Mouse (Mus musculus): ENCODE data around the gene Rps16. TPM values are rescaled to one million over a fixed set of nuclear protein-coding genes. Genes with fewer than 3 reads are reported as not detected.
"Not testable (repeated sequence)": the region's sequence is repeated elsewhere in the genome, so short reads cannot be mapped to it uniquely, and the experiment has no call there.

Gene Rps16
- polyA plus RNA-seq, 2 experiments from 2014 or later = 1,380 to 1,513 TPM

DNA sequence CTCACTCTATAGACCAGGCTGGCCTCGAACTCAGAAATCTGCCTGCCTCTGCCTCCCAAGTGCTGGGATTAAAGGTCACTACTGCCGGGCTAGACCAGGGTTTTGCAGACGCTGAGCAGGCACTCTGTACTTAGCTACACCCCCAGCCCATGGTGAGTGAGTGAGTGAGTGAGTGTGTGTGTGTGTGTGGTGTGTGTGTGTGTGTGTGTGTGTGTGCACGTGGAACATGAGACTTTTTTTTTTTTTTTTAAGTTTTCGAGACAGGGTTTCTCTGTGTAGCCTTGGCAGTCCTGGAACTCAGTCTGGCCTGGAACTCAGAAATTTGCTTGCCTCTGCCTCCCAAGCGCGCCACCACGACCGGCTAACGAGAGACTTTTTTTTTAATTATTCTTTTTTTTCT, 24.2 kb downstream of the Rps16 start:
- no peak for ATAC-seq

DNA sequence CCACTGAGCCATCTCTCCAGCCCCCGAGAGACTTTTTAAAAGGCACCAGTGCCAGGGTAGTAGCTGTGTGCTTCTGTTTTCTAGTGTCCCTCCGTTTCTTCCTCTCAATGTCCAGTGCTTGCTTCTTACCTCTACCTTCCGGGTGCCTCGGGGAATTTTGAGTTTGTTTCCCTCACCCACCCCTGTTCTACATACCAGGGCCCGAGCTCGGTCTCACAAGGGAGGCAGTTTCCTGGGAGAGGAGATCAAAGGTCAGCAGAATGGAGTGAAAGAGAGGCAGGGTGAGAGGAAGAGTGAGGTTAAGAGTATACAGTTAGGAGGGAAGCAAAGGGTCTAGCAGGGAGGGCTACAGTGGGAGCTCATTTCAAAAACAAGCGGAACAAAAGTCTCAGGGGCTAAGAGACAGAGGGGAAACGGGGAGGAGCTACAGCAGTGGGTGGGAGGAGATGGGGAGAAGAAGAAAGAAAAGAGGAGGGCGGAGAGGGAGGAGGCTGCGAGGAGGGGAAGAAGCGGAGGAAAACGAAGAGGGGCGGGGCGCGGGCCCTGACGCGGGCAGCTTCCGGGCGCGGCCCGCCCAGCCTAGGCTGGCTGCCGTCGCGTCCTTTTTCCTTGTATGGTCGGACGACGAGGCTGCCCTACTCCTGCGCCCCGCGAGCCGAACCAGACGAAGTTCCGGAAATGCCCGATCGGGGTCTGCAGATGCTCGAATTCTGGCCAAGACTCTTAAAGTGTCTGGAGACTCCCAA, 24.9 kb downstream of the Rps16 start:
- peak; percentile 36 for ATAC-seq

DNA sequence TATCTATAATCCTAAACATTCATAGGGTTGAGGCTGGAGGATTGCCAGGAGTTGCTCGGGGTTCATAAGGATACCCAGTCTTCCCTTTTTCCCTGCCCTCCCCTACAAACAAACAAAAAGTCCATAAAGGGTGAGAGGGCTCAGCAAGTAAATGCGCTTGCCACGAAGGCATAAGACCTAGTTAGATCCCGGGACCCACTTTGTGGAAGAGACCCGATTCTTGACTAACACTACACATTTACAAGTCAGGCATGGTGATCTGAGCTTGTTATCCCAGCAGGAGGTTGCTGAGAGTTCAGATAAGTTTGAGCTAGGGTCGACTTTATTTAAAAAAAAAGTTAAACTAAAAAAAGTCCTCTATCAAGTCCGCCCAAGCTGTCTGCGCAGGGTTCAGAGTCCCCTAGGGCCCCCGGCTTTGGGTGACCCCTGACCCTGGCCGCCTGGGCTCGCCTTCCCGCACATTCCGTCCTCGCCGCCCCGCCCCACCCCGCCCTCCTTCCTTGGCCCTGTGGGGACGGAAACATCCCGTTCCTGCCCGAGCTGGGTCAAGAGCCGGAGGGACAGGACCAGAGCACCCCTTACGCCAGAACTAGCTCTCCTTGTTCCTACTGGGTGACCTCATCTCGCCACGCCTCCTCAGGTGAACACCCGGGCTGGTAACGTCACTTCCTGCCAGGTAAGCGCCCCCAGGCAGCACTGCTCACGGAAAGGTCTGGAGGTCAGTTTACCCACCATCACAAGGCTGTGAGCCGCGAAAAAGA, 25.7 kb downstream of the Rps16 start:
- no peak for ATAC-seq

DNA sequence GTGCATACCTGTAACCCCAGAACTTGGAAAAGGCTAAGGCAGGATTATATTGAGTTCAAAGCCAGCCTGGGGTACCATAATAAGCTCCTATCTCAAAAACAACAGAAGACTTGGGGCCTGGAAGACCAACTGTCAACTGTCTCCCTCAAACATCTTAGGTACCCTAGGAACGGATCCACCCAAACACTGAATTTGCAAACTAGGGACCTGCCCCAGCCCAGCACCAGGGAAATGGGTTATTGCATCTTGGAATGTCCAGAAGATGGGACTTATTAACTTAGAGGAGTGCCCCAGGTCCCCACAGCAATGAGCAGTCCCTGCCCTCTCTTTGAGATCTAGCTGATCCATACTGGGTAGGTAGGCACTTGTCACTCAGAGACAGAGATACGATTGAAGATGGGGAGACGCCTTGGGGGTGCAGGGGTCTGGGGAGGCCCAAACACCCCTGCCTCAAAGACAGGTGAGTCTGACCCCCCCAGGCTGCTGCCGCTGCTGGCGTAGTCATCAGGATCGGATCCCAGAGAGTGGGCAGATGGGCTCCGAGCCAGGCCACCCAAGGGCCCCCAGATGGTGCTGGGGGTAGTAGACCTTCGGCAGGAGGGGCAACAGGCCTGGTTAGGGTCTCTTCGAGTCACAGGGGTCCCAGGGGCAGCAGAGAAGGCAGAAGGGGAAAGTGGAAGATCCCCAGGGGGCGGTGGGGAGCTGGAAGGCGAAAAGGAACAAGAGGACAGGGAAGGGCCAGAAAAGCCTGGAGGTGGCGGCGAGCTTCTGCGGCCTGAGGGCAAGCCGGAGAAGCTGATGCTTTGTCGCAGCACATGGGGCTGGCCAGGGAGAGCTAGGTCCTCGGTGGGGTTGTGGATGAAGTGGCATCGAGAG, 27.0 kb downstream of the Rps16 start:
- no peak for ATAC-seq

DNA sequence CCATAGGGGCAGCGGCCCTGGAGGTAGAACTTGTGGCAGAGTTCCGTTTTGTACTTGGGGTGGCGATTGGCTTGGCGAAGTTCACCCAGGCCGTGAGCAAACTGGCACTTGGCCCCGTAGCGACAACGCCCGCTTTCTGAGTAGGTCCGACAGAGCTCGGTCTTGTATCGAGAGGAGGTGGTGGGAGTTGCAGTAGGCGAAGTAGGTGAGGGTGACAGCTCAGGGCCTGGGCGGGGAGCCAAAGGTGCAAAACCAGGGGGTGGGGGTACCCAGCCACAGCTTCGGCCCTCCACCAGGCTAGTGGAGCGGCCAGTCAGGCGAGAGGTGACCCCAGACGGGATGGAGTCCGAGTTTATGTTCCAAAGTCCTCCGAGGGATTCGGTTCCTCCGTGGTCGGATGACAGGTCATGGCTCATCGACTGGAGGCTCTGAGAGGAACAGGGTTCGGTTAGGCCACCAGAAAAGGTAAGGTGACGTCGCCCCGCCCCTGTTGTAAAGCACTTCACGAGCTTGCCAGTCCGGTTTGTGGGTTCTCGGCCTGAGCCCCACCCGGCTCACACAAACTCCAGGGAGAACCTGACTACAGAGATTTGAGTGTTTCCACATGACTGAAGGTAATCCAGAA, 27.7 kb downstream of the Rps16 start:
- no peak for ATAC-seq

DNA sequence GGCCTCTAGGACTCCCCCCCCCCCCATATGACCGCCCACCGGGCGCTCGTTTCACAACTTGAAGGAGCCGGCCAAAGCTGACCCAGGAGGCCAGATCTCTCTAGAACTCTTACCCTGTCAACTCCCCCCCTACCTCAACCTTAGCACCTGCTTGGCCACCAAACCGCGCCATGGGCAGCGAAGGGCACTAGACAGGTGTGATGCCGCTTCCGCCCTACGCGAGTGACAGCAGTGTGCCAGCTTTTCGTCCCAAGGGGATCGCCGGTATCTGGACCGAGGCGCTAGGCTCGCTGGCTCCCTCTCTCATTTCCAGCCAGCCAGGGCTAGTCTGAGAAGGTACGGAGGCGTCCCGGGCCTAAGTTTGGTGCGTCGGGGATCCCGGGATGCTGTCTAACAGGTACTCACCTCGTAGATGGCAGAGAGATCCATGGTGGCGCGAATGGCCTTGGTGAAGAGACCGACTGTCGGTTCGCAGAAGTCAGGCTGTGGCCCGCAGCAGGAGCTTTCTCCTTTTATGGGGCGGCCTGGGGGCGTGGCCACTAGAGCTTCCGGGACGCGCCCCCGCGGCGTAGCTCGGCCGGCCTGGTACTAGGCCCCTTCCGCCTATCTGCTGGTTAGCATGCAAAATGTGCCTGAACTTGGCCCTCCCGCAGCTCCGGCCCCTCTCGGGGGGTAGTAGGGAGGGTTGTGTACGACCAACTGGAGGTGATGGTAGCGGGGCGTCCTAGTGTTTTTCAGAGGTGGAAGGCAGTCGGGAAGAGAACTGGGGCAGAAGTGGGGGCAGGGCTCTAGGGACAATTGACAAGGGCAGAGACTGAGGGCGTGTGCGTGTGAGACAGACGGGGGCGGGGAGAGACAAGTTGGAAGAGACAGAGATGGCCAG, 28.6 kb downstream of the Rps16 start:
- peak; percentile 15 for ATAC-seq

DNA sequence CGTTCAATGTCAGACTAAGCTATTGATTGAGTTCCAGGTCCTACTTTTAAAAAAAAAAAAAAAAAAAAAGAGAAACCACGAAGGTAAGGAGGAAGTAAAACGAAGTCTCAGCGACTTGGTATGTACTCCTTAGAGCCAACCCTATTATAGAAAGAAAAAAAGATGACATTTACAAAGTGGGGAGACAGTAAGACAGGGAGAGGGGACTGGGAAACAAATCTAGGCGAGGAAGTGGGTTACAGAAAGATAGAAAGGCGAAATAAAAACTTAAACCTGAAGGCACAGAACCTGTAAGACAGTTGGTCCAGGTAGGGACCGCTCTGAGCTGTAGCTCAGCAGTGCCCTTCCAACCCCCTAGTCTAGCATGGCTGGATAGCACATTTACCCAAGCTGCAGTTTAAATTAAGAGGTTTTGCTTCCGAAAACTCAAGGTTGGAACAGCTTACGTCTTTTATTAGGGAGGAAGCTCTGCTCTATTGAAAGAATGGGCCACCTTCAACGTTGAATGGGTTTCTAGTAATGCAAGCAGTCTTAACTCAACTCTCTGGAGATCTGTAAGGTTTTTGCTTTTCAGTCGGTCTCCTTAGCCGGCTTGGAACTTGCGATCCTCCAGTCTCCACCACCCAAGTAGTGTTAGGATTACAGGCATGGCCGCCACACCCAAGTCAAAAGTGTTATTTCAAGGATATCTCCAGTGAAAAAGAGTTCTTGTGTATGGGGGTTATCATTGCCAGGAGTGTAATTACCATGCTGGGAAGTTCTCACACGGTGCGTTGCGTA, 30.0 kb downstream of the Rps16 start, which contains the start of gene Zfp36:
Gene Zfp36 (minus strand): TSS at position 17 of the 780 bp plus-strand sequence.
- no peak for ATAC-seq

DNA sequence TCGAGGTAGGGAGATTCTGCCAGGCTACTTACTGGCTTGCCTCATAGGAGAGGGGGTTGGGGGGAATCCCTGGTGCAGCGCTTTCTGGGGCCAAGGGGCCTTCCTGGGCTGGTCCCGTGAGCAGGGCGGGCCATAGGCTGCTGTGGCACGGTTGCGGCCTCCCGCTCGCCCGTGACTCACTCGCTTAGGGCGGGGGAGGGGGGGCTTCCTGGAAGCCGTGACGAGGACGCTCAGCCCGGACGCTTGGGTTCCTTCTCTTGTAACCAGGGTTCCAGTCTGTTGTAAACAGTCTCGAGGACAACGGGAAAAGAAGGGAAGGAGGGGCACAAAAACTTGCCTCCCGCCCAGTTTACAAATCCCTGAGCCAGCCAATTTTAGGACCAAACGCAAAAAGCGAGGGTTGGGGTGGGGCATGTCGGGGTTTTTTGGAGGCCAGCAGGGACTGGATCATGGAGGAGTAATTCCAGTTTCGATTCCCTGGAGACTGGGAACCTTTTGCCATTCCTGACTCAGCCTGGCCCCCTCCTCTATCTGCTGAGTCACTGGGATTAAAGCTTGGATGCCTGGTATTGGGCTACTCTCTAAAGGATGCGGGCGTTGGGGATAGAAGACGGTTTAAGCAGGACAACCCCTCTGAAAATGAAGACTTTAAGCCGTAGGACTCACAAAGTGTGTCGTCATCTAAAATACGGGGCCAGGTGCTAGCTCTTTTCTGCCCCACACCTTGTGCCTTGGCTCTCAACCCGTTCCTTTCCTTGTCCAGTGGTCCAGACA, 30.8 kb downstream of the Rps16 start:
- ATAC-seq = peak; percentile 45

DNA sequence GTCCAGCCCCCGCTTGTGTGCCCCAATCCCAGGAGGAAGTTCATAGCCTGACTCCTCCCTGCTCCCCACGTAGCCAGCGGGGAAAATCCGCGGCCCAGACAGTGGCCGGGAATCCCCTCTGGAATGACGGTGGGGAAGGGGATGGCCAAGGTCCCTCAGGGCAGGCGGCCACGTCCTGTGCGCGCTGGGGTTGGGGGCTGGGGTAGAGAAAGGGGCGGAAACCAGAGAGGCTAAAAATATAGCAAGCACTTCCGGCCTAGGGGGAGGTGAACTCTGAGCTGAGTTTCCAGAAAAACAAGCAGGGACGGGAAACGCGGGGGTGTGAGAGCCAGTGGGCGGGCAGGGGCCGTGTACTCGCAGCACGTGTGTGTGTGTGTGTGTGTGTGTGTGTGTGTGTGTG, 31.5 kb downstream of the Rps16 start:
- ATAC-seq = peak; percentile 19

DNA sequence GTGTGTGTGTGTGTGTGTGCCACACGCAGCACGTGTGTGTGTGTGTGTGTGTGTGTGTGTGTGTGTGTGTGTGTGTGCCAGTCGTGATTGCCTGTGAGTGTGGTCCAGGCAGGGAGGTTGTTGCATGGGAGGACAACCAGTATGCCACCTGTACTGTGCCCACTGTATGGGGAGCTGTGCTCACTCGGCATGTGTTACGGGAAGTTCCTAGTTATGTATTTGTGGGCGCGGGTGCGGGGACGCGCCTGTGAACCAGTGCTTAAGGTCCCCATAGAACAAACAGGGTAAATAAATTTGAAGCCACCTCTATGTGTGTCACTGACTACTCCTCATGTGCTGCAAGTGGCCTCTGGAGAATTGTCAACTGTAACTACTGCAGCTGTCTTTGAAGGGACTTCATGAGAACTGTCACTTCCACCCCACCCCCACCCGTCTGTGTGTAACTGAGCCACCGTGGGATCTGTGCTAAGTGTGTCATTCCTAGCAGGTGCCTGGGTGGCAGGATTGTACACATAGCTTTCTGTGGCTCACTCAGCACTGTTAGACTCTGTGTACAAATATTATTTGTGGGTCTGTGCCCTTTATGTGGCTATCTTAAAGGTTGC, 32.0 kb downstream of the Rps16 start:
- no peak for ATAC-seq

DNA sequence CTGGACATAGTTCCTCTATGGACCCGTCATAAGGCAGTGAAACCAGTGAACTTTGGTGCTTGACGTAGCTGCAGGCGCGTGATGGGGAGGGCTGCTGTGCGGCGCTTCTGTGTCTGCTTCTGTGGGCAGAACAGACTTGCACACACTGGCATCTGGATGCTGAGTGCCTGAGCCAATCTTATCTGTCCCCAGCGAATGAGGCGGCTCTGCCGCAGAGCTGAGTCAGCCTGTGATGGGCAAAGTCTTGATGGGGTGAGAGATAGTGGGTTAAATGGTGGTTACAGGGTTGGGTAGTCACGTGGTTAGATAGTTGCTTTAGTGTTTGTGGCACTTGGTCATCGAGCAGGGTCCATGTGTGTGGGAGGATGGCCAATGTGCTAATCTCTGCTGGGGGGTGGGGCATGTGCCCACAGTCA, 32.5 kb downstream of the Rps16 start:
- peak; percentile 37 for ATAC-seq

DNA sequence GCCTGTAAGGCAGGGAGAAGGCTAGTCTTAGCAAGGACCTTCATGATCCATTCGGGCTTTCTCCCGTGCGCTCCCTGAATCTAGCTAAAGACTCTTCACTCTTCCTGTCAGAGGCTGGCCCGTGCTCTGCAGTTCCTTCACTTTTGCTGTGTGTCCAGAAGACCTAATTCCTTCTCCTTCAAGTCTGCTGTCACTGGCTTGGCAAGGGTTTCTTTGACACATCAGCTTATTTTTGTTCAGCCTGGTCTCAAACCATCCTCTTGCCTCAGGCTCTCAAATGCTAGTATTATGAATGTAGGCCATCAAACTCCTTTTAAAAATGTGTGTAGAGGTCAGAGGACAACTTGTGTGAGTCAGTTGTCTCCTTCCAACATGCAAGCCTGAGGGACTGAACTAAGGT, 33.2 kb downstream of the Rps16 start:
- ATAC-seq = no peak

DNA sequence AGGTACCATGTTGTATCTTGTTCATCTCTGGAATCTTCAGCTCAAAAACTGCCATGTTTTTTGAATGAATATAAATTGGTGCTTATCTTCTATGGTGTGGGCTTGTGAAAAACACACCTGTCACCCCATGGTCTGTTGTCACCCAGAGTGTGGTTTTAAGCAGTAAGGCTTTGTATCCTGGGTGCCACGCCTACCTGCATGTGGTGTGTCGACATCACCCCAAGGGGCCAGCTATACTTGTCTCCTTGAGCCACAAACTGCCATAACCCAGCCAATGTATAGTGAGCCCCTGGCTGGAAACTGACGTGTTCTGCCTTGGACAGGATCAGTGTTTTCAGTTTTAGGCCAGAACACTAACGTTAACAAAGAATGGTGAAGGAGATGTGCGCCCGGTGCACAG, 33.7 kb downstream of the Rps16 start:
- no peak for ATAC-seq

DNA sequence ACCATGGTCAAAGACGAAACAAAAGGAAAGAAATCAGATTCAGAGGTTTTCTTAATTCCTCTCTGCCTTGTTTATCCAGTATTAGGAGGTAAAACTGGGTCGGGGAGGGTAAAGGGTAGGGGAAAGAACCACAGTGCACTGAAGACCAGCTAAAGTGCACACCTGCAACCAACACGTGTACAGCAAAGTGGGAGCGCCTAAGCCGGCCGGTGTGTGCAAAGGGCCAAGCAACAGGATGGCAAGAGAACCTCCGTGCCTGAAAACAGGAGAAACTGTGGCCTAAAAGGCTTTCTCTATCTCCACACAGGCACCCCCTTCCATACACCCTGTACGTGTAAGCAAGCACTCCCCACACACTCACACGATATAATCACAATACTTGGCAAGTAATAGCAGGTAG, 34.7 kb downstream of the Rps16 start:
- ATAC-seq = no peak

DNA sequence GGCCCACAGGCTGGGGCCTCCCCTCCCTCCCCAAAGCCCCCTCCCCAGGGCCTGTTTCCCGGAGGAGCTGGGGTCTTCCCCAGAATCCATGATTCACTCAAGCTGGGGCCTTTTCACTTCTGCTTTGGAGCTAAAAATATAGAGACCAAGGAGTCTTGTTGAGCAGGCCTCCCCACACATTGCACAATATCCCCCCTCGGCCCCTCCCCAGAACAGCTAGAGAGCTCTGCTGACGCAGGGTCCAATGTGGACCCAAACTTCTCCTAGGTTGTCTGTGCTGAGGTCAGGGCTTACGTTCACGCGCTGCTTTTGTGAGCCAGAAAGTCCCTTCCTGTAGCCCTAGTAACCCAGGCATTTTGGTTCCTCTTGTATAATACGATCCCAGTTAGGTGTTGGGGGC, 35.6 kb downstream of the Rps16 start:
- ATAC-seq = no peak

DNA sequence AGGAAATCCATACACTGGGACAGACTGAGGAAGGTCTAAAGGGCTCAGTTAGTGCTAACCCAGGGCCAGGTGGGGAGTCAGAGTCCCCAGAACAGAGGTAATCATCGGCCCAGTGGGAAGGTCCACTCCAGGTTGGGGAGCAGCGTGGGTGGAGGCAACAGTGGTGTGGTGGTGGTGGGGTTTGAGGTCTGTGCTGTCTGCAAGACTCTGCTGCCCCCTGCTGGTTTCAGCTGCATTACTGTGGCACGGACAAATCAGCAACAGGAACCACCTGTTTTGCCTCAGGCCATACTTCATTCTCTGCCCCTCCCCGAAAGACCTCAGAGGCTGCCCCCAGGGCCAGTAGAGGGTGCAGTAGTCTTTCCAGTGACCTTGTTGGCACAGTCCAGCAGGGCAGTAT, 36.0 kb downstream of the Rps16 start:
- ATAC-seq = no peak

DNA sequence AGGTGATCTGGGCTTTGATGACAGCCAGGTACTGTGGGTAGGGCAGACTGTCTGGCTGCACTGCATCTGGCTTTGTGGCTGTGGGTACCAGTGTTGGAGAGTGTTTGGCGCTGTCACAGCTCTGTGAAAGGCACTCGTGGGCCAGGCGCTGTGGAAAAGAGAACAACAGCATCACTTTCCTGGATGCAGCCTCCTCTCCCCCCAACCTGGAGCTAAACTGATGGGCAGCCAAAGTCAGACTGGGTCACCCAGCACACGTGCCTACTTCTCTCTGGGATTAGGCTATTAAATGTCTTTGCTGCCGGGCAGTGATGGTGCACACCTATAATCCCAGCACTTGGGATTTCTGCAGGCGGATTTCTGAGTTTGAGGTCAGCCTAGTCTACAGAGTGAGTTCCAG, 36.4 kb downstream of the Rps16 start:
- ATAC-seq = not testable (repeated sequence)

DNA sequence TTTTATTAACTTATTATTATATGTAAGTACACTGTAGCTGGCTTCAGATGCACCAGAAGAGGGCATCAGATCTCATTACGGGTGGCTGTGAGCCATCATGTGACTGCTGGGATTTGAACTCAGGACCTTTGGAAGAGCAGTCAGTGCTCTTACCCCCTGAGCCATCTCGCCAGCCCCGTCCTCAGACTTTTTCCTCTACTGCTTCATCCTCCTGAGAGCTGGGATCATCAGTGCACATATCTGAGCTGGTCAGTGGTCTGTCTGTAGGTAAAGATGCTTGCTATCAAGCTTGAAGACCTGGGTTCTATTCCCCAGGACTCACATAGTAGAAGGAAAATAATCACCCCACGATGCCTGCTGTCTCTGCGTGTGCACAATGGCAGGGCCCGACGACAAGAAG, 36.9 kb downstream of the Rps16 start:
- not testable (repeated sequence) for ATAC-seq

DNA sequence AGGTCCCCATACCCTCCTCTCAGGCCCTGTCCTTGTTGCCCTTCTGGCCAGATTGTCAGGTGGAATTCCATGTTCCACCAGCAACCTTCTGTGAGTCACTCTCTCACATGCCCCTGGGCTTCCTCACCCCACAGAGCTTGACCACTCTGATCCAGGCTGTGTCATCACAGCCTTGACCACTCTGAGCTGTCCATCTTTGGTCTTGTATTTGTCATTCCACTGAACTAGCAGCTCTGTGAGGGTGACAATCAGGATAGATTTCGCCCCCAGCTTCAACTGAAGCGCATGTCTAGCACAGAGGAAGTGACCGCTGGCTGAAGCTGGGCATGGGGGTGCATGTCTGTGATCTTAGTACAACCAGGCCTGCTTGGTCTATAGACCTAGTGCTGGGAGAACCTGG, 39.9 kb downstream of the Rps16 start:
- no peak for ATAC-seq

Data from activated CD4-positive, CD25-positive, alpha-beta regulatory T cell, adult 4 months (primary cell).